In genomic region chr15:12364096-12364495, GRCm38 (mm10) we compare ENCODE assay signal across 22 mouse cellular contexts. TPM values are rescaled to one million over a fixed set of nuclear protein-coding genes. Genes with fewer than 3 reads are reported as not detected.
DNase-seq lines count a peak whose midpoint lies in the region; ATAC-seq and TF ChIP-seq lines count a peak whose summit lies in the region.
"Had no signal": no experiment of that assay in that cellular context is flagged by ENCODE, and none has a peak within 500 bp of the region (broad histone marks: within the 10 kb centered on the region; RNA-seq: fewer than 3 reads in every experiment).

No protein-coding gene starts in this region.

- TF ChIP-seq RAD21 in MEL (IDR thresholded peaks at IDR 0.05; ENCODE audit: low read depth, low read length), result no peak

- peaks cover 7% of the 10 kb centered on the region; the same call in 1 of the 2 replicates for H3K36me3 ChIP-seq in midbrain, postnatal 0 days (ENCODE audit: insufficient read depth, low read length)
- no peaks in the 10 kb centered on the region for H3K36me3 ChIP-seq in midbrain, embryonic 11.5 days (ENCODE audit: control insufficient read depth, insufficient read depth, low read length)
- peaks cover 0 to 33% of the 10 kb centered on the region in 2 experiments; a peak in 2 of 4 replicates for H3K36me3 ChIP-seq in MEL (ENCODE audit: control insufficient read depth in 1 of 2, insufficient read depth in 2 of 2, low read length in 2 of 2)

- WGBS in midbrain, postnatal 0 days, result 89% methylated on average over 4 of the region's 4 CpGs
- 87% methylated on average over 4 of the region's 4 CpGs for WGBS in midbrain, embryonic 11.5 days

- no peak overlapping the region for H3K4me2 ChIP-seq in midbrain, postnatal 0 days (ENCODE audit: low read depth, low read length, poor library complexity, severe bottlenecking)
- no peak overlapping the region for H3K4me2 ChIP-seq in midbrain, embryonic 11.5 days

- ATAC-seq in midbrain, postnatal 0 days (ENCODE audit: low FRiP score), result no peak
- no peak for ATAC-seq in midbrain, embryonic 11.5 days (ENCODE audit: low FRiP score)
- ATAC-seq: activated CD4-positive, CD25-positive, alpha-beta regulatory T cell, adult 4 months; CD4-positive, CD25-positive, alpha-beta regulatory T cell, adult 4 months; Patski had no signal

- no peak for DNase-seq in midbrain, postnatal 0 days (ENCODE audit: low spot score)
- DNase-seq in midbrain, embryonic 11.5 days (ENCODE audit: low spot score, missing footprints), result no peak
- DNase-seq in MEL (ENCODE audit: low read depth, low spot score), result peak; percentile 52
- no peak for DNase-seq in adrenal gland, postnatal 4 days (ENCODE audit: low spot score in 2 of 2)
- DNase-seq: adrenal gland, adult 2 months; adrenal gland, adult 8-10 months; adrenal gland, postnatal 10 days; adrenal gland, postnatal 14 days; adrenal gland, postnatal 25 days; adrenal gland, postnatal 36 days; B cell, adult 2 months; cerebellum, adult 11 months; cerebellum, adult 11-12 months; cerebellum, adult 18-20 months; cerebellum, adult 2 months; cerebellum, adult 8-10 months had no signal

- no peak for TF ChIP-seq CTCF in midbrain, postnatal 0 days (IDR thresholded peaks at IDR 0.05)
- no peak for TF ChIP-seq CTCF in MEL (IDR thresholded peaks at IDR 0.05 in 2 of 3, conservative IDR thresholded peaks at IDR 0.05 in 1 of 3; ENCODE audit: control insufficient read depth in 1 of 3, insufficient read depth in 1 of 3, low read depth in 2 of 3, low read length in 3 of 3, poor library complexity in 1 of 3, severe bottlenecking in 1 of 3)

- no peak overlapping the region for H3K27ac ChIP-seq in midbrain, postnatal 0 days (ENCODE audit: low read depth, low read length)
- no peak overlapping the region for H3K27ac ChIP-seq in midbrain, embryonic 11.5 days (ENCODE audit: low read depth, low read length)
- no peak overlapping the region for H3K27ac ChIP-seq in MEL (ENCODE audit: control insufficient read depth, low read depth, low read length)

- no peak overlapping the region for H3K4me3 ChIP-seq in midbrain, postnatal 0 days (ENCODE audit: low read depth, low read length)
- no peak overlapping the region for H3K4me3 ChIP-seq in midbrain, embryonic 11.5 days (ENCODE audit: low read depth, low read length)
- H3K4me3 ChIP-seq in MEL (ENCODE audit: control insufficient read depth in 1 of 2, insufficient read depth in 1 of 2, low read depth in 2 of 2, low read length in 2 of 2), result no peak overlapping the region

- 0 out of 2 replicates have a peak overlapping the region, but pooled peaks have one; percentile 2 for H3K9ac ChIP-seq in midbrain, postnatal 0 days (replicated peaks; ENCODE audit: low read length, poor library complexity, severe bottlenecking)
- H3K9ac ChIP-seq in midbrain, embryonic 11.5 days (ENCODE audit: low read length), result no peak overlapping the region
- no peak overlapping the region for H3K9ac ChIP-seq in MEL (ENCODE audit: control insufficient read depth, low read depth, low read length, poor library complexity, severe bottlenecking)

- no peaks in the 10 kb centered on the region for H3K27me3 ChIP-seq in midbrain, postnatal 0 days (ENCODE audit: insufficient read depth, low read length)
- H3K27me3 ChIP-seq in midbrain, embryonic 11.5 days (ENCODE audit: control insufficient read depth, insufficient read depth, low read length), result no peaks in the 10 kb centered on the region
- H3K27me3 ChIP-seq in MEL (ENCODE audit: control insufficient read depth in 1 of 2, insufficient read depth in 2 of 2, low read length in 2 of 2), result no peaks in the 10 kb centered on the region
- H3K27me3 ChIP-seq: CH12.LX, Patski had no signal

- no peaks in the 10 kb centered on the region; the same call in 1 of the 2 replicates for H3K79me2 ChIP-seq in MEL (ENCODE audit: control insufficient read depth, insufficient read depth, low read length, poor library complexity)

- no peak for TF ChIP-seq POLR2A in MEL (IDR thresholded peaks at IDR 0.05; ENCODE audit: control insufficient read depth in 1 of 2, insufficient read depth in 1 of 2, low read depth in 1 of 2, low read length in 2 of 2, poor library complexity in 1 of 2)

- H3K4me1 ChIP-seq in midbrain, postnatal 0 days (ENCODE audit: insufficient read depth, low read length), result peaks cover 5% of the 10 kb centered on the region; the same call in 1 of the 2 replicates
- H3K4me1 ChIP-seq in midbrain, embryonic 11.5 days (ENCODE audit: control insufficient read depth, insufficient read depth, low read length), result peaks cover 13% of the 10 kb centered on the region; the same call in 1 of the 2 replicates
- peaks cover 19 to 42% of the 10 kb centered on the region in 2 experiments for H3K4me1 ChIP-seq in MEL (ENCODE audit: control insufficient read depth in 1 of 2, insufficient read depth in 2 of 2, low read length in 2 of 2)

- H3K9me3 ChIP-seq in midbrain, postnatal 0 days (ENCODE audit: low read length), result no peaks in the 10 kb centered on the region
- H3K9me3 ChIP-seq in midbrain, embryonic 11.5 days (ENCODE audit: control insufficient read depth, low read length), result no peaks in the 10 kb centered on the region
- H3K9me3 ChIP-seq in MEL (replicated peaks; ENCODE audit: insufficient read depth, low read length), result no peaks in the 10 kb centered on the region
- H3K9me3 ChIP-seq: G1E had no signal

- TF ChIP-seq EP300 in MEL (IDR thresholded peaks at IDR 0.05; ENCODE audit: low read depth in 1 of 2, low read length in 2 of 2), result no peak; a peak in 1 of 4 replicates

TF ChIP-seq in MEL, 35 proteins besides CTCF, POLR2A, EP300 and RAD21:
- TF ChIP-seq ZNF384 (IDR thresholded peaks at IDR 0.05; ENCODE audit: low read depth, low read length) (peak; percentile 75), ZKSCAN1 (IDR thresholded peaks at IDR 0.05; ENCODE audit: low read depth, low read length) (no peak), ZC3H11A (IDR thresholded peaks at IDR 0.05; ENCODE audit: low read depth, low read length) (no peak), GATA1 (IDR thresholded peaks at IDR 0.05; ENCODE audit: low read depth, low read length) (peak; percentile 27; the same call in 1 of the 2 replicates)

RNA-seq across cellular contexts. Expression of gene 1810049J17Rik, which starts 42.4 kb away (rescaled TPM):
- total RNA-seq in midbrain, postnatal 0 days (2014; rRNA removed), result not detected in 2 replicates
- polyA plus RNA-seq in midbrain, postnatal 0 days (2015; fragmentation: Nextera tagmentation; extraction: Ambion mirVana), result 0.96 and 1.9 TPM in 2 replicates
- 0.94 and 2.5 TPM in 2 replicates for polyA plus RNA-seq in midbrain, embryonic 11.5 days (2014; fragmentation: Nextera tagmentation; extraction: Ambion mirVana)
- total RNA-seq in MEL (2012; rRNA removed), result 17.9 and 23.9 TPM in 2 replicates
- polyA plus RNA-seq in MEL (2012; ENCODE audit: insufficient read depth in 1 of 2, insufficient read length in 2 of 2, low read depth in 1 of 2, low replicate concordance in 2 of 2, missing spikeins in 1 of 2), result not detected
- 1 to 10 TPM in 1 of 2 experiments, not detected in 1; 1.8 TPM for total RNA-seq in adrenal gland, postnatal 4 days (2021)
- total RNA-seq: adrenal gland, postnatal 25 days had no signal
- polyA plus RNA-seq: activated CD4-positive, CD25-positive, alpha-beta regulatory T cell, adult 4 months; brain, embryonic 14.5 days; CD4-positive, CD25-positive, alpha-beta regulatory T cell, adult 4 months; cerebellum, adult 2 months had no signal

RNA-seq across cellular contexts. Expression of gene Golph3, which starts 42.8 kb away (rescaled TPM):
- total RNA-seq in midbrain, postnatal 0 days (2014; rRNA removed), result 116 and 133 TPM in 2 replicates
- polyA plus RNA-seq in midbrain, postnatal 0 days (2015; fragmentation: Nextera tagmentation; extraction: Ambion mirVana), result 49.1 and 55.8 TPM in 2 replicates
- 114 and 118 TPM in 2 replicates for polyA plus RNA-seq in midbrain, embryonic 11.5 days (2014; fragmentation: Nextera tagmentation; extraction: Ambion mirVana)
- total RNA-seq in MEL (2012; rRNA removed), result 99.2 and 113 TPM in 2 replicates
- 100 to 1,000 TPM in 1 of 2 experiments, 10 to 100 TPM in 1; 81.1 to 149 TPM for polyA plus RNA-seq in MEL (2012; ENCODE audit: insufficient read depth in 1 of 2, insufficient read length in 2 of 2, low read depth in 1 of 2, low replicate concordance in 2 of 2, missing spikeins in 1 of 2)
- 100 to 1,000 TPM; 105 to 114 TPM for total RNA-seq in adrenal gland, postnatal 4 days (2021)
